Comparison of ENCODE assay signal across 21 mouse cellular contexts in genomic region chr11:57039306-57039705, GRCm38 (mm10). TPM values are rescaled to one million over a fixed set of nuclear protein-coding genes. Genes with fewer than 3 reads are reported as not detected.
DNase-seq lines count a peak whose midpoint lies in the region; ATAC-seq and TF ChIP-seq lines count a peak whose summit lies in the region.
"Had no signal": no experiment of that assay in that cellular context is flagged by ENCODE, and none has a peak within 500 bp of the region (broad histone marks: within the 10 kb centered on the region; RNA-seq: fewer than 3 reads in every experiment).

No protein-coding gene starts in this region.

- H3K9me3 ChIP-seq in midbrain, embryonic 11.5 days (ENCODE audit: control insufficient read depth, low read length): no peaks in the 10 kb centered on the region
- H3K9me3 ChIP-seq in midbrain, embryonic 14.5 days (ENCODE audit: control insufficient read depth, low read length): no peaks in the 10 kb centered on the region
- H3K9me3 ChIP-seq: hindbrain, embryonic 15.5 days; liver, embryonic 13.5 days; midbrain, embryonic 13.5 days had no signal

- peak; percentile 6 for DNase-seq in gastrocnemius, postnatal 25 days
- DNase-seq in gastrocnemius, postnatal 14 days: no peak
- DNase-seq in midbrain, embryonic 11.5 days (ENCODE audit: low spot score, missing footprints): peak; percentile 54
- DNase-seq in midbrain, embryonic 14.5 days: no peak
- DNase-seq in embryo, embryonic 10 days (ENCODE audit: low spot score): no peak
- no peak for DNase-seq in lung, postnatal 25 days (ENCODE audit: low spot score)
- DNase-seq: adrenal gland, adult 2 months; cerebellum, adult 18-20 months; gastrocnemius, postnatal 36 days; kidney, adult 2 months; liver, embryonic 13.5 days; lung, adult 2 months; thymus, adult 2 months had no signal

- H3K4me3 ChIP-seq in midbrain, embryonic 11.5 days (ENCODE audit: low read depth, low read length): no peak overlapping the region
- no peak overlapping the region for H3K4me3 ChIP-seq in midbrain, embryonic 14.5 days (replicated peaks; ENCODE audit: low read depth, low read length)
- no peak overlapping the region for H3K4me3 ChIP-seq in cortical plate, adult 2 months (ENCODE audit: insufficient read depth, low read length)
- H3K4me3 ChIP-seq: erythroblast, embryonic 14.5 days; hindbrain, embryonic 15.5 days; liver, embryonic 13.5 days; midbrain, embryonic 13.5 days had no signal

- WGBS in midbrain, embryonic 11.5 days: 88% methylated on average over 8 of the region's 8 CpGs
- 85% methylated on average over 8 of the region's 8 CpGs for WGBS in midbrain, embryonic 14.5 days

- intact Hi-C loops in gastrocnemius, postnatal 14 days (cut with DNase I; ENCODE audit: low total_unique reads): no loop called here

- no peaks in the 10 kb centered on the region for H3K36me3 ChIP-seq in midbrain, embryonic 11.5 days (ENCODE audit: control insufficient read depth, insufficient read depth, low read length)
- no peaks in the 10 kb centered on the region for H3K36me3 ChIP-seq in midbrain, embryonic 14.5 days (ENCODE audit: control insufficient read depth, insufficient read depth, low read length)
- H3K36me3 ChIP-seq: hindbrain, embryonic 15.5 days; liver, embryonic 13.5 days; midbrain, embryonic 13.5 days had no signal

- H3K9ac ChIP-seq in midbrain, embryonic 11.5 days (ENCODE audit: low read length): no peak overlapping the region
- no peak overlapping the region for H3K9ac ChIP-seq in midbrain, embryonic 14.5 days (replicated peaks; ENCODE audit: low read length)
- H3K9ac ChIP-seq: hindbrain, embryonic 15.5 days; liver, embryonic 13.5 days; midbrain, embryonic 13.5 days had no signal

- no peak for TF ChIP-seq CTCF in cortical plate, adult 2 months (IDR thresholded peaks at IDR 0.05; ENCODE audit: extremely low read depth, insufficient read depth, low read length)

- no peak overlapping the region for H3K4me2 ChIP-seq in midbrain, embryonic 11.5 days
- no peak overlapping the region for H3K4me2 ChIP-seq in midbrain, embryonic 14.5 days (ENCODE audit: low read length)
- H3K4me2 ChIP-seq: hindbrain, embryonic 15.5 days; liver, embryonic 13.5 days; midbrain, embryonic 13.5 days had no signal

- no peaks in the 10 kb centered on the region for H3K27me3 ChIP-seq in midbrain, embryonic 11.5 days (ENCODE audit: control insufficient read depth, insufficient read depth, low read length)
- no peaks in the 10 kb centered on the region for H3K27me3 ChIP-seq in midbrain, embryonic 14.5 days (ENCODE audit: control insufficient read depth, insufficient read depth, low read length)
- H3K27me3 ChIP-seq: hindbrain, embryonic 15.5 days; liver, embryonic 13.5 days; midbrain, embryonic 13.5 days had no signal

- no peak for ATAC-seq in midbrain, embryonic 11.5 days (ENCODE audit: low FRiP score)
- no peak for ATAC-seq in midbrain, embryonic 14.5 days (ENCODE audit: low FRiP score, low TSS enrichment)
- ATAC-seq: forebrain, embryonic 14.5 days; midbrain, embryonic 13.5 days had no signal

- no peaks in the 10 kb centered on the region for H3K4me1 ChIP-seq in midbrain, embryonic 11.5 days (ENCODE audit: control insufficient read depth, insufficient read depth, low read length)
- H3K4me1 ChIP-seq in midbrain, embryonic 14.5 days (ENCODE audit: control insufficient read depth, insufficient read depth, low read length): no peaks in the 10 kb centered on the region
- peaks cover 9% of the 10 kb centered on the region for H3K4me1 ChIP-seq in cortical plate, adult 2 months (ENCODE audit: control insufficient read depth, insufficient read depth, low read length)
- H3K4me1 ChIP-seq: liver, embryonic 13.5 days had no signal

- no peak for TF ChIP-seq POLR2A in cortical plate, adult 2 months (IDR thresholded peaks at IDR 0.05; ENCODE audit: extremely low read depth, insufficient read depth, low read length)

- no peak overlapping the region for H3K27ac ChIP-seq in midbrain, embryonic 11.5 days (ENCODE audit: low read depth, low read length)
- H3K27ac ChIP-seq in midbrain, embryonic 14.5 days (replicated peaks; ENCODE audit: low read depth, low read length): no peak overlapping the region
- H3K27ac ChIP-seq in cortical plate, adult 2 months (ENCODE audit: insufficient read depth, low read length): peak overlapping the region; percentile 8; the same call in 1 of the 2 replicates
- H3K27ac ChIP-seq: hindbrain, embryonic 15.5 days; kidney, postnatal 0 days; liver, embryonic 13.5 days; midbrain, embryonic 13.5 days had no signal

RNA-seq across cellular contexts. Expression of gene Gria1, which starts 28.1 kb away (rescaled TPM):
- under 1 TPM; 0.05 to 0.69 TPM for total RNA-seq in gastrocnemius, postnatal 25 days (2021)
- under 1 TPM; 0.09 to 0.35 TPM for total RNA-seq in gastrocnemius, postnatal 14 days (2021)
- 1.8 and 3.1 TPM in 2 replicates for polyA plus RNA-seq in midbrain, embryonic 11.5 days (2014; fragmentation: Nextera tagmentation; extraction: Ambion mirVana)
- 30.5 and 31.9 TPM in 2 replicates for polyA plus RNA-seq in midbrain, embryonic 14.5 days (2014; fragmentation: Nextera tagmentation; extraction: Ambion mirVana)
- polyA plus RNA-seq in cortical plate, adult 2 months (2012; rRNA removed): 100.0 and 129 TPM in 2 replicates
- total RNA-seq: hematopoietic stem cell, adult 5-6 weeks; megakaryocyte, adult 5-6 weeks had no signal
- polyA plus RNA-seq: erythroblast, embryonic 14.5 days had no signal

Comparison
In these comparisons a context has a peak if more than half of its experiments do, and no peak if none do; other contexts are left out.
1. DNase-seq: peak in gastrocnemius, postnatal 25 days (single experiment) and midbrain, embryonic 11.5 days (single experiment); none in gastrocnemius, postnatal 14 days (single experiment), midbrain, embryonic 14.5 days (single experiment), embryo, embryonic 10 days (single experiment) and lung, postnatal 25 days (single experiment).